Mouse (Mus musculus) limb, embryonic 14.5 days (tissue): ENCODE data around the gene Fgf16. TPM values are rescaled to one million over a fixed set of nuclear protein-coding genes. Genes with fewer than 3 reads are reported as not detected.

ENCODE experiments used
- ATAC-seq: fragments of 200-750 bp; cut with Nextera tagmentation; 2 replicates; pipeline ENCODE4 v1.8.0; 2017; ENCODE audit warnings: low read depth, moderate number of reproducible peaks, moderate TSS enrichment; ENCODE audit not compliant: low FRiP score
- DNase-seq: peaks from one replicate; pipeline ENCODE4 v3.0.0-alpha.2; 2015; ENCODE audit warnings: low spot score
- H3K27ac ChIP-seq: fragments of 300-500 bp; sonication (generic); replicated peaks from 2 replicates; pipeline ENCODE4 v1.5.1; 2014; ENCODE audit warnings: low read depth, mild to moderate bottlenecking, low read length, moderate library complexity, mixed read lengths
- H3K27me3 ChIP-seq: fragments of 300-500 bp; sonication (generic); 2 replicates; pipeline ENCODE4 v1.6.1; 2014; ENCODE audit warnings: low read length, mixed read lengths; ENCODE audit not compliant: control insufficient read depth, insufficient read depth
- H3K36me3 ChIP-seq: fragments of 300-500 bp; sonication (generic); 2 replicates; pipeline ENCODE4 v1.6.1; 2014; ENCODE audit warnings: mild to moderate bottlenecking, low read length, moderate library complexity, mixed read lengths; ENCODE audit not compliant: control insufficient read depth, insufficient read depth
- H3K4me1 ChIP-seq: fragments of 300-500 bp; sonication (generic); 2 replicates; pipeline ENCODE4 v1.6.1; 2014; ENCODE audit warnings: antibody characterized with exemption, low read length, mixed read lengths; ENCODE audit not compliant: control insufficient read depth, insufficient read depth
- H3K4me2 ChIP-seq: fragments of 300-500 bp; sonication (generic); replicated peaks from 2 replicates; pipeline ENCODE4 v1.6.1; 2014; ENCODE audit warnings: low read depth, mild to moderate bottlenecking, low read length, moderate library complexity; ENCODE audit not compliant: severe bottlenecking
- H3K4me3 ChIP-seq: fragments of 300-500 bp; sonication (generic); replicated peaks from 2 replicates; pipeline ENCODE4 v1.5.1; 2014; ENCODE audit warnings: low read length
- H3K9ac ChIP-seq: fragments of 300-500 bp; sonication (generic); 2 replicates; pipeline ENCODE4 v1.6.1; 2014; ENCODE audit warnings: mild to moderate bottlenecking, low read depth, low read length, moderate library complexity; ENCODE audit not compliant: severe bottlenecking
- H3K9me3 ChIP-seq: fragments of 300-500 bp; sonication (generic); 2 replicates; pipeline ENCODE4 v1.6.1; 2016; ENCODE audit warnings: low read length; ENCODE audit not compliant: control insufficient read depth
- POLR2A ChIP-seq: fragments of 200-500 bp; IDR thresholded peaks from 2 replicates; pipeline ENCODE4 v1.8.0; 2012; ENCODE audit warnings: inconsistent platforms, mild to moderate bottlenecking, moderate library complexity, borderline replicate concordance; ENCODE audit not compliant: insufficient read depth, insufficient read length; ENCODE audit errors: extremely low read depth
- WGBS: fragments of 180-500 bp; shearing (Covaris S2); extraction: QIAGEN DNeasy Blood & Tissue Kit; methylation state at CpG from one replicate; pipeline ENCODE4 v1.1.7; 2014; 5-methylcytosine and 5-hydroxymethylcytosine counted together
- polyA plus RNA-seq, 2 experiments: library from polyadenylated mRNA; depleted of rRNA in 1 of 2; stranded (reverse) in 1 of 2; unstranded in 1 of 2; fragments of >200 nt; fragmentation: Nextera tagmentation in 1 of 2; extraction: Ambion mirVana in 1 of 2; gene quantifications; 2 replicates each; pipeline versions ENCODE4 v1.2.1 to v1.2.3; 2012 to 2014

Gene Fgf16
- polyA plus RNA-seq (2012; rRNA removed), result 1.6 and 1.8 TPM in 2 replicates
- polyA plus RNA-seq (2014; fragmentation: Nextera tagmentation; extraction: Ambion mirVana), result 1.2 and 1.6 TPM in 2 replicates

GRCm38 (mm10) chrX:105764162-105765004 is at the start of gene Fgf16:
Fgf16 (plus strand) TSS chrX:105764279.
- ATAC-seq, result no peak; the same call in none of the 2 replicates
- Histone ChIP-seq H3K4me3 (peak within 1 kb of the TSS; percentile 41), H3K27me3 (peaks cover 32% of the 10 kb centered on the region), H3K4me1 (peaks cover 6% of the 10 kb centered on the region), H3K36me3 (no peaks in the 10 kb centered on the region), H3K9ac (peak within 1 kb of the TSS; percentile 54), H3K9me3 (no peaks in the 10 kb centered on the region), H3K4me2 (peak within 1 kb of the TSS; percentile 55), H3K27ac (no peak within 1 kb of the TSS)
- no peak for DNase-seq
- TF ChIP-seq POLR2A, result no peak
- 16% methylated on average over 25 of the region's 86 CpGs for WGBS

- Histone ChIP-seq H3K4me1 (no peaks in the 10 kb centered on the region; the same call in 1 of the 2 replicates), H3K27ac (no peak overlapping the region), H3K36me3 (no peaks in the 10 kb centered on the region), H3K9me3 (no peaks in the 10 kb centered on the region), H3K27me3 (no peaks in the 10 kb centered on the region), H3K9ac (no peak overlapping the region), H3K4me3 (no peak overlapping the region), H3K4me2 (no peak overlapping the region)
- ATAC-seq (no peak), DNase-seq (no peak)
- WGBS, result 91% methylated on average over 4 of the region's 4 CpGs
- no peak for TF ChIP-seq POLR2A
Measured at GRCm38 (mm10) chrX:105714740-105715139, 49.3 kb upstream of the Fgf16 start.

GRCm38 (mm10) chrX:105715789-105716321 is 48.2 kb upstream of the Fgf16 start:
- H3K4me1 ChIP-seq, result no peaks in the 10 kb centered on the region; the same call in 1 of the 2 replicates
- no peak overlapping the region for H3K9ac ChIP-seq
- no peaks in the 10 kb centered on the region for H3K9me3 ChIP-seq
- H3K4me2 ChIP-seq, result no peak overlapping the region
- WGBS, result 83% methylated on average over 7 of the region's 7 CpGs
- ATAC-seq (no peak), DNase-seq (no peak)
- H3K4me3 ChIP-seq, result no peak overlapping the region
- H3K36me3 ChIP-seq, result no peaks in the 10 kb centered on the region
- H3K27me3 ChIP-seq, result no peaks in the 10 kb centered on the region
- H3K27ac ChIP-seq, result no peak overlapping the region
- TF ChIP-seq POLR2A, result no peak

GRCm38 (mm10) chrX:105718388-105718787 is 45.7 kb upstream of the Fgf16 start:
- Histone ChIP-seq H3K9me3 (no peaks in the 10 kb centered on the region), H3K27ac (no peak overlapping the region), H3K4me1 (no peaks in the 10 kb centered on the region; the same call in 1 of the 2 replicates), H3K4me3 (no peak overlapping the region), H3K27me3 (no peaks in the 10 kb centered on the region), H3K4me2 (no peak overlapping the region), H3K36me3 (no peaks in the 10 kb centered on the region), H3K9ac (no peak overlapping the region)
- DNase-seq (no peak), ATAC-seq (no peak)
- no peak for TF ChIP-seq POLR2A
- 75% methylated on average over 5 of the region's 5 CpGs for WGBS

DNA sequence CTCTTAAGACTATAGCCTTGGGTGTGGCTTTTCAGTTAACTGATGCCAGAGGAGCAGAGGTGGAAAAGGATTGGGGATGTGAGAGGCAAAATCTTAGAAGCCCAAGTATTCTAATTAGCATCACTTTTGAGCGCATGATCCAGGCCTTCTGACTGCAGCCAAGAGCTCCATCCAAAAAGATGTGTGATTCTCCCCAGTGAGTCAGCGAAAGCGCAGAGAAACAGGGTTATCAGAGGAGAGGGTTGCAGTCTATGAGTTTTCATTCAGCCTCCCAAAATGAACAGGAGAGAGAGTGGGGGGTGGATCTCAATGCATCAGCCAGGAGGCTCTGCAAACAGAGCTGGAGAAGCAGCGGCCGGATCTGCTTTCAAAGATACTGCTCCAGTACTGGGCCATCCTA is 45.1 kb upstream of the Fgf16 start:
- Histone ChIP-seq H3K9me3 (no peaks in the 10 kb centered on the region), H3K36me3 (no peaks in the 10 kb centered on the region), H3K4me3 (no peak overlapping the region), H3K4me2 (no peak overlapping the region), H3K27me3 (no peaks in the 10 kb centered on the region), H3K27ac (no peak overlapping the region), H3K4me1 (no peaks in the 10 kb centered on the region; the same call in 1 of the 2 replicates), H3K9ac (no peak overlapping the region)
- TF ChIP-seq POLR2A, result no peak
- DNase-seq, result no peak
- WGBS, result 89% methylated on average over 5 of the region's 5 CpGs
- no peak for ATAC-seq
